19 mouse cellular contexts compared by ENCODE assay signal in the genomic region with DNA sequence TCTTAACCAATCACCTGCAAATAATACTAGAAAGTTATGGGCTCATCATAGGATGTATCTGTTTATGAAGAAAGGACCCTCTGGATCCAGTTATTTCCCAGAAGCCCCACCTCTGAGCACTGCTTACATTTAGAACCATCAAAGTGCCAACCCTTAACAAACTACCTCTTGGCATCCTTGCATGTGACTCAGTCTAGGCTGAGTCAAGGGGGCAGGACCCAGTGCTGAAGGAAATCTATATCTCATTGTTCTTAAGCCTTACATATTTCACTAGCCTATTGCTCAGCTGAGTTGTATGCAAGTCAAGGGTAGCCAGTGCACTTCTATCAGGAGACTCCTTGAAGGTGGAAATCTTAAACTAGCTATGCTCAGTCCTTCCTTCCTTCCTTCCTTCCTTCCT.
"Had no signal": no experiment of that assay in that cellular context is flagged by ENCODE, and none has a peak within 500 bp of the region (broad histone marks: within the 10 kb centered on the region; RNA-seq: fewer than 3 reads in every experiment).

No protein-coding gene starts in this region.

- H3K36me3 ChIP-seq: limb, embryonic 13.5 days; liver, embryonic 12.5 days; liver, embryonic 15.5 days; lung, embryonic 15.5 days; midbrain, embryonic 10.5 days; midbrain, embryonic 13.5 days; neural tube, embryonic 13.5 days had no signal

- H3K9ac ChIP-seq: limb, embryonic 13.5 days; liver, embryonic 12.5 days; liver, embryonic 15.5 days; lung, embryonic 15.5 days; midbrain, embryonic 13.5 days; neural tube, embryonic 13.5 days had no signal

- H3K9me3 ChIP-seq: limb, embryonic 13.5 days; liver, embryonic 12.5 days; liver, embryonic 15.5 days; lung, embryonic 15.5 days; midbrain, embryonic 10.5 days; midbrain, embryonic 13.5 days; neural tube, embryonic 13.5 days had no signal

- H3K27ac ChIP-seq: kidney, postnatal 0 days; limb, embryonic 13.5 days; liver, embryonic 12.5 days; liver, embryonic 15.5 days; lung, embryonic 15.5 days; midbrain, embryonic 10.5 days; midbrain, embryonic 13.5 days; neural tube, embryonic 13.5 days had no signal

- H3K4me1 ChIP-seq: liver, embryonic 15.5 days; neural tube, embryonic 13.5 days had no signal

- DNase-seq: kidney, postnatal 4 days; left cerebral cortex, postnatal 4 days; liver; lung, adult 18-20 months; lung, postnatal 10 days; lung, postnatal 36 days; thymus, adult 2 months; thymus, postnatal 14 days; thymus, postnatal 4 days had no signal

- H3K4me3 ChIP-seq: limb, embryonic 13.5 days; liver, embryonic 12.5 days; liver, embryonic 15.5 days; lung, embryonic 15.5 days; megakaryocyte, embryonic 14.5 days; midbrain, embryonic 10.5 days; midbrain, embryonic 13.5 days; myocyte; neural tube, embryonic 13.5 days had no signal

- H3K27me3 ChIP-seq: limb, embryonic 13.5 days; liver, embryonic 12.5 days; liver, embryonic 15.5 days; lung, embryonic 15.5 days; megakaryocyte, embryonic 14.5 days; midbrain, embryonic 13.5 days; neural tube, embryonic 13.5 days had no signal
